Comparison of ENCODE assay signal across 13 mouse cellular contexts in the genomic region with DNA sequence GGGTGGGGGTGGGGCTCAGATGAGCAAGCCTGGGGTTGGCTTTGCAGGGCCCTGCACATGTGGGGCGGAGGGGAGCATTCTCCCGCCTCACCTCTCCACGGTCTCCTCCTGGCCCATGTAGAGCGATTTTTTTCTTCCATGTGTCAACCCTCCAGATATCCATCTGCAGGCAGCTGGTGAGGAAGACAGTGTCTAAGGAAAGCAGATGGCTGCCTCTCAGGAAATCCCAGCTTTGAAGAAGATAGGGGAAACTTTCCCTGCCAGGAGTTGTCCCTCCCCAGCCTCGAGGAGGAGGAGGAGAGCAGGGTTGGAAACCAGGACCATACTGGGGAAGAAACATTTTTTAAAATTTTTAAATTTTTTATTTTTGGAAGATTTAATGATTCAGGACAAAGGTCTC. TPM values are rescaled to one million over a fixed set of nuclear protein-coding genes. Genes with fewer than 3 reads are reported as not detected.
"Had no signal": no experiment of that assay in that cellular context is flagged by ENCODE, and none has a peak within 500 bp of the region (broad histone marks: within the 10 kb centered on the region; RNA-seq: fewer than 3 reads in every experiment).

No protein-coding gene starts in this region.

- H3K9me3 ChIP-seq: limb, embryonic 15.5 days; liver, embryonic 12.5 days; midbrain, embryonic 12.5 days; neural tube, embryonic 15.5 days had no signal

- H3K27ac ChIP-seq: liver, embryonic 12.5 days; midbrain, embryonic 12.5 days; neural tube, embryonic 15.5 days had no signal

- H3K36me3 ChIP-seq: limb, embryonic 15.5 days; liver, embryonic 12.5 days; midbrain, embryonic 12.5 days; neural tube, embryonic 15.5 days had no signal

- DNase-seq: kidney, adult 8-10 months; kidney, postnatal 4 days; right cerebral cortex, postnatal 14 days; thymus, adult 2 months; thymus, postnatal 25 days had no signal

- H3K27me3 ChIP-seq: limb, embryonic 15.5 days; neural tube, embryonic 15.5 days had no signal

- H3K4me1 ChIP-seq: midbrain, embryonic 12.5 days; neural tube, embryonic 15.5 days had no signal

- ATAC-seq: inflammation-experienced regulatory T-cells, adult 6 months; intestine, postnatal 0 days; liver, embryonic 12.5 days; midbrain, embryonic 16.5 days had no signal

- H3K4me3 ChIP-seq: limb, embryonic 15.5 days; liver, embryonic 12.5 days; midbrain, embryonic 12.5 days; neural tube, embryonic 15.5 days had no signal

- H3K4me2 ChIP-seq: limb, embryonic 15.5 days; liver, embryonic 12.5 days; lung, embryonic 14.5 days; midbrain, embryonic 12.5 days; neural tube, embryonic 15.5 days had no signal

- H3K9ac ChIP-seq: limb, embryonic 15.5 days; liver, embryonic 12.5 days; lung, embryonic 14.5 days; midbrain, embryonic 12.5 days; neural tube, embryonic 15.5 days had no signal

RNA-seq across cellular contexts. Expression of a gene that starts 10.4 kb away (rescaled TPM):
- polyA plus RNA-seq: inflammation-experienced regulatory T-cells, adult 6 months had no signal
